Mouse (Mus musculus) layer of hippocampus, adult 2 months (tissue): Measurements from ENCODE around the gene Pafah2. TPM values are rescaled to one million over a fixed set of nuclear protein-coding genes. Genes with fewer than 3 reads are reported as not detected.

Experiments
- DNase-seq, 2 experiments: peaks; one replicate each; pipeline ENCODE4 v3.0.0; 2022; ENCODE audit warnings: low spot score in 2 of 2
- H3K27ac ChIP-seq: fragments of 200-600 bp; 2 replicates; pipeline ENCODE4 v1.8.1; 2022
- H3K4me3 ChIP-seq: fragments of 200-600 bp; 2 replicates; pipeline ENCODE4 v1.8.1; 2022; ENCODE audit warnings: mild to moderate bottlenecking
- CTCF ChIP-seq: fragments of 200-600 bp; conservative IDR thresholded peaks from 2 replicates; pipeline ENCODE4 v1.8.1; 2022; ENCODE audit warnings: antibody characterized with exemption, mild to moderate bottlenecking, moderate library complexity
- total RNA-seq, 2 experiments: library from RNA; stranded (reverse); gene quantifications; 2 replicates each; pipeline ENCODE4 v1.2.3; 2021

The Pafah2 gene
- total RNA-seq, 2 experiments from 2014 or later, result 6.6 to 9.0 TPM

GRCm38 (mm10) chr4:134387268-134387667 is 8.9 kb upstream of the Pafah2 start:
- Histone ChIP-seq H3K27ac (no peak overlapping the region), H3K4me3 (no peak overlapping the region)
- peak; percentile 54 for TF ChIP-seq CTCF
- no peak for DNase-seq

GRCm38 (mm10) chr4:134388397-134388796 is 7.7 kb upstream of the Pafah2 start:
- H3K27ac ChIP-seq, result no peak overlapping the region
- DNase-seq, result peak in 1 of 2 experiments; percentile 62
- TF ChIP-seq CTCF, result peak; percentile 88
- H3K4me3 ChIP-seq, result no peak overlapping the region

GRCm38 (mm10) chr4:134391636-134392035 is 4.5 kb upstream of the Pafah2 start:
- Histone ChIP-seq H3K27ac (no peak overlapping the region), H3K4me3 (no peak overlapping the region)
- no peak for TF ChIP-seq CTCF
- DNase-seq, result no peak

- no peak for TF ChIP-seq CTCF
- Histone ChIP-seq H3K27ac (no peak overlapping the region), H3K4me3 (no peak overlapping the region)
- DNase-seq, result no peak
Measured at GRCm38 (mm10) chr4:134392595-134392994, 3.5 kb upstream of the Pafah2 start.

GRCm38 (mm10) chr4:134393026-134393425 is 3.1 kb upstream of the Pafah2 start:
- DNase-seq, result no peak

GRCm38 (mm10) chr4:134395142-134395541 is 978 bp upstream of the Pafah2 start:
- H3K27ac ChIP-seq, result peak overlapping the region; percentile 86; the same call in 1 of the 2 replicates
- TF ChIP-seq CTCF, result no peak
- DNase-seq, result no peak
- no peak overlapping the region for H3K4me3 ChIP-seq

More at GRCm38 (mm10) chr4:134393026-134393425, 3.1 kb upstream of the Pafah2 start:
- peak; percentile 57 for TF ChIP-seq CTCF
- no peak overlapping the region for H3K4me3 ChIP-seq
- no peak overlapping the region; the same call in 1 of the 2 replicates for H3K27ac ChIP-seq

- TF ChIP-seq CTCF, result peak; percentile 42
- H3K4me3 ChIP-seq, result peak overlapping the region; percentile 27
- H3K27ac ChIP-seq, result peak overlapping the region; percentile 90
- DNase-seq, result peak; percentile 54 to 59
Measured at GRCm38 (mm10) chr4:134397121-134397520, 1.0 kb downstream of the Pafah2 start.

GRCm38 (mm10) chr4:134397732-134398131 is 1.6 kb downstream of the Pafah2 start:
- TF ChIP-seq CTCF, result no peak
- Histone ChIP-seq H3K27ac (peak overlapping the region; percentile 90), H3K4me3 (no peak overlapping the region)
- no peak for DNase-seq

- DNase-seq, result no peak
- Histone ChIP-seq H3K4me3 (no peak overlapping the region), H3K27ac (peak overlapping the region; percentile 94)
- TF ChIP-seq CTCF, result no peak
Measured at GRCm38 (mm10) chr4:134400206-134400605, 4.1 kb downstream of the Pafah2 start.

- peak overlapping the region; percentile 56 for H3K4me3 ChIP-seq
- TF ChIP-seq CTCF, result no peak
- DNase-seq, result peak; percentile 64 to 65
- peak overlapping the region; percentile 94 for H3K27ac ChIP-seq
Measured at GRCm38 (mm10) chr4:134401181-134401661, 5.1 kb downstream of the Pafah2 start.

- DNase-seq, result no peak
- TF ChIP-seq CTCF, result no peak
- H3K4me3 ChIP-seq, result no peak overlapping the region; the same call in 1 of the 2 replicates
- peak overlapping the region; percentile 94; the same call in 1 of the 2 replicates for H3K27ac ChIP-seq
Measured at GRCm38 (mm10) chr4:134401856-134402570, 5.9 kb downstream of the Pafah2 start.

- no peak for TF ChIP-seq CTCF
- no peak for DNase-seq
- Histone ChIP-seq H3K27ac (peak overlapping the region; percentile 24; the same call in 1 of the 2 replicates), H3K4me3 (no peak overlapping the region)
Measured at GRCm38 (mm10) chr4:134402571-134403262, 6.6 kb downstream of the Pafah2 start.

GRCm38 (mm10) chr4:134403721-134404120 is 7.6 kb downstream of the Pafah2 start:
- Histone ChIP-seq H3K4me3 (no peak overlapping the region), H3K27ac (peak overlapping the region; percentile 24; the same call in 1 of the 2 replicates)
- no peak for DNase-seq
- no peak for TF ChIP-seq CTCF
